Mouse (Mus musculus) bone marrow macrophage, adult 2 months (primary cell): Measurements from ENCODE around the gene Plin5.

ENCODE experiments used
- CTCF ChIP-seq: IDR thresholded peaks from 2 replicates; pipeline ENCODE4 v1.5.1; 2012; ENCODE audit warnings: low read depth, mild to moderate bottlenecking, low read length, moderate library complexity
- POLR2A ChIP-seq: IDR thresholded peaks from 2 replicates; pipeline ENCODE4 v1.6.1; 2012; ENCODE audit warnings: mild to moderate bottlenecking, low read depth, low read length, borderline replicate concordance

DNA sequence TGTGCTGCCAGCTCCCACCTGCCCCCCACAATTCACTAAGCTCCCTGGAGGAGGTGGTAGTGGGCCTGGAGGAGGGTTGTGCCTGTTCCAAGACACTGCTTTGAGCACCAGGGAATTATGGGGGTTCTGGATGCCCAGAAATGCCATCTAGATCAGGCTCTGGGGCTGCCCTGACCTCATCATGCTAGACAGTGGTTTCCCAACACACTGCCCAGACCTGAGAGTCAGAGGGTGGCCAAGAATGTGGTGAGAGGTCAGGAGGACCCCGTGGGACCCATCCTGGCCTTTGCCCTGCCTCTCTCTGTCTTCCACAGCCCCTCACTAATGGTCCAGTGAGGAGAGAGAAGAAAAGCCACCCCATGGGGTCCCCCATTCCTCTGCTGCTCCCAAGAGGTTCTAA is 6.4 kb downstream of the Plin5 start:
- no peak for TF ChIP-seq CTCF
- no peak for TF ChIP-seq POLR2A
